Mouse (Mus musculus): ENCODE measurements around the gene Kcnmb4. TPM values are rescaled to one million over a fixed set of nuclear protein-coding genes. Genes with fewer than 3 reads are reported as not detected.

Kcnmb4 gene
- total RNA-seq, 1 experiment = 1.8 TPM

DNA sequence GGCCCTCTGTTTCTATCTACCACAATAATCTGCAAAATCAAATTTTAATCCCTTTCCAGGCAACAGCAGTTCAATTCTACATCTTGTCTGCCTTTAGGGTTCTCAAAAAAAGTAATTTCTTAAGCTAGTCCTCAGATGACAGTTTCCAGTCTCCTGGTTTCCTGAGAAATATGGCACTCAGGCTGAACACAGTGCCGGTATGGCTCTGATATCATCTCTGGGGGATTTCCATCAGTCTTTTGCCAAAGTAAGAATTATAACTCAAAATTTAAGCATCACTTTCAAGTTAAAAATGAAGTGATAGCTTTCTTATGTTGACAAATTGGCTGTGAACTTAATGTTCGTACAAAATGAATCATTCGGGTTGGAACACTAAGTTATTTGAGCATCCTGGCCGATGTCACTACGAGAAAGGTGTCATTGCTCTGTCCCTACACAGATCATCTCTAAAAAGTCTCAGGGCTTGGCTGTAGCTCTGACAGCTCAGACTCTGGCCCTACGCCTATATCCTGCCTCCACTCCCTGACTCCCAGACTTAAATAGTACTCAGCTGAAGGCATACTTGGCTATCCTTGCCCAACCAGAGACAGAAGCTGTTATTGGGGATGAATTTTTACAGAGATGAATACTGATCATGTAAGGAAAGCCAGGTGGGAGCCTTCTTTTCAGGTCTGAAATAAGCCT lies 70.8 kb downstream of the Kcnmb4 start:
- TF ChIP-seq ZC3H11A (IDR thresholded peaks at IDR 0.05; ENCODE audit: borderline replicate concordance, low read depth, low read length) (no peak), HCFC1 (IDR thresholded peaks at IDR 0.05; ENCODE audit: borderline replicate concordance, insufficient read depth, low read length) (no peak)
- in situ Hi-C loops (cut with MboI; ENCODE audit: low sequenced_read_pairs in 2 of 2, unreplicated experiment in 2 of 2) = no loop called here
- Histone ChIP-seq H3K4me1 (ENCODE audit: control insufficient read depth in 2 of 2, insufficient read depth in 2 of 2, low read length in 2 of 2, poor library complexity in 1 of 2) (no peaks in the 10 kb centered on the region), H3K9ac (ENCODE audit: insufficient read depth, low read depth, low read length, poor library complexity, severe bottlenecking) (no peak overlapping the region), H3K36me3 (ENCODE audit: control insufficient read depth, insufficient read depth, low read length, poor library complexity, severe bottlenecking) (no peaks in the 10 kb centered on the region), H3K4me3 (ENCODE audit: insufficient read depth in 1 of 2, low read depth in 1 of 2, low read length in 2 of 2, poor library complexity in 1 of 2, severe bottlenecking in 1 of 2) (no peak overlapping the region), H3K9me3 (ENCODE audit: control insufficient read depth, insufficient read depth, low read depth, low read length) (no peaks in the 10 kb centered on the region), H3K27ac (ENCODE audit: insufficient read depth, low read depth, low read length, poor library complexity, severe bottlenecking) (no peak overlapping the region)
- DNase-seq (ENCODE audit: low read depth, low spot score) = no peak

- no peaks in the 10 kb centered on the region for H3K9me3 ChIP-seq (ENCODE audit: control insufficient read depth, insufficient read depth, low read depth, low read length)
- no peaks in the 10 kb centered on the region for H3K36me3 ChIP-seq (ENCODE audit: control insufficient read depth, insufficient read depth, low read length, poor library complexity, severe bottlenecking)
- H3K4me1 ChIP-seq (ENCODE audit: control insufficient read depth in 2 of 2, insufficient read depth in 2 of 2, low read length in 2 of 2, poor library complexity in 1 of 2) = peaks cover 2 to 4% of the 10 kb centered on the region in 2 experiments; a peak in 3 of 4 replicates
- H3K27ac ChIP-seq (ENCODE audit: insufficient read depth, low read depth, low read length, poor library complexity, severe bottlenecking) = no peak overlapping the region
- no peak for DNase-seq (ENCODE audit: low read depth, low spot score)
- H3K4me3 ChIP-seq (ENCODE audit: insufficient read depth in 1 of 2, low read depth in 1 of 2, low read length in 2 of 2, poor library complexity in 1 of 2, severe bottlenecking in 1 of 2) = no peak overlapping the region
- in situ Hi-C loops (cut with MboI; ENCODE audit: low sequenced_read_pairs in 2 of 2, unreplicated experiment in 2 of 2) = no loop called here
- no peak overlapping the region for H3K9ac ChIP-seq (ENCODE audit: insufficient read depth, low read depth, low read length, poor library complexity, severe bottlenecking)
- TF ChIP-seq CHD2 (IDR thresholded peaks at IDR 0.05; ENCODE audit: low read depth, low read length) (no peak), ZNF384 (IDR thresholded peaks at IDR 0.05; ENCODE audit: low read depth, low read length) (no peak), ZC3H11A (IDR thresholded peaks at IDR 0.05; ENCODE audit: borderline replicate concordance, low read depth, low read length) (no peak), MAFK (IDR thresholded peaks at IDR 0.05; ENCODE audit: insufficient read depth, low read depth, low read length) (no peak), HCFC1 (IDR thresholded peaks at IDR 0.05; ENCODE audit: borderline replicate concordance, insufficient read depth, low read length) (no peak)
Observed at GRCm38 (mm10) chr10:116397973-116398372, 75.7 kb downstream of the Kcnmb4 start.

DNA sequence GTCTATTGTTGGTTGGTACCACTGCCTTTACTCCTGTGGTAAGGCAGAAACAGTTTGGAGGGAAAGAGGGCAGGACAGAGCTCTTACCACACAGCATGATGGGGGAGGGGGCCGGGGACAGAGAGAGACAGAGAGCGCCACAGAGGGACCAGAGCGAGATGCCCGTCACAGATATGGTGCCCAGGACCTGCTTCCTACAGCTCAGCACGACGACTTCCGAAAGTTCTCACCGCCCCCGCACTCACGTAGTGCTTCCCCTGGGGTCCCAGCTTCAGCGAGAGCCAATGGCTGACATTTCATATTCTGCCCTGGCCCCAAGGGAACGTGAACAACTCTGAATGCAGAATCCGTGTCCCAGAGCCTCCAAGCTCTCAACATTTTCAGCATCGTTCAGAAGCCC lies 76.1 kb downstream of the Kcnmb4 start:
- Histone ChIP-seq H3K4me1 (ENCODE audit: control insufficient read depth in 2 of 2, insufficient read depth in 2 of 2, low read length in 2 of 2, poor library complexity in 1 of 2) (peaks cover 2 to 4% of the 10 kb centered on the region in 2 experiments; a peak in 3 of 4 replicates), H3K4me3 (ENCODE audit: insufficient read depth in 1 of 2, low read depth in 1 of 2, low read length in 2 of 2, poor library complexity in 1 of 2, severe bottlenecking in 1 of 2) (no peak overlapping the region; a peak in 1 of 4 replicates), H3K27ac (ENCODE audit: insufficient read depth, low read depth, low read length, poor library complexity, severe bottlenecking) (no peak overlapping the region), H3K9ac (ENCODE audit: insufficient read depth, low read depth, low read length, poor library complexity, severe bottlenecking) (no peak overlapping the region), H3K36me3 (ENCODE audit: control insufficient read depth, insufficient read depth, low read length, poor library complexity, severe bottlenecking) (no peaks in the 10 kb centered on the region), H3K9me3 (ENCODE audit: control insufficient read depth, insufficient read depth, low read depth, low read length) (no peaks in the 10 kb centered on the region)
- in situ Hi-C loops (cut with MboI; ENCODE audit: low sequenced_read_pairs in 2 of 2, unreplicated experiment in 2 of 2) = no loop called here
- no peak for TF ChIP-seq CHD2 (IDR thresholded peaks at IDR 0.05; ENCODE audit: low read depth, low read length)
- TF ChIP-seq ZC3H11A (IDR thresholded peaks at IDR 0.05; ENCODE audit: borderline replicate concordance, low read depth, low read length) = no peak
- no peak for TF ChIP-seq HCFC1 (IDR thresholded peaks at IDR 0.05; ENCODE audit: borderline replicate concordance, insufficient read depth, low read length)
- TF ChIP-seq ZNF384 (IDR thresholded peaks at IDR 0.05; ENCODE audit: low read depth, low read length) = no peak
- no peak for TF ChIP-seq MAFK (IDR thresholded peaks at IDR 0.05; ENCODE audit: insufficient read depth, low read depth, low read length)
- no peak for DNase-seq (ENCODE audit: low read depth, low spot score)

- H3K36me3 ChIP-seq (ENCODE audit: control insufficient read depth, insufficient read depth, low read length, poor library complexity, severe bottlenecking) = no peaks in the 10 kb centered on the region
- no peak overlapping the region for H3K27ac ChIP-seq (ENCODE audit: insufficient read depth, low read depth, low read length, poor library complexity, severe bottlenecking)
- no peak overlapping the region for H3K9ac ChIP-seq (ENCODE audit: insufficient read depth, low read depth, low read length, poor library complexity, severe bottlenecking)
- DNase-seq (ENCODE audit: low read depth, low spot score) = no peak
- H3K9me3 ChIP-seq (ENCODE audit: control insufficient read depth, insufficient read depth, low read depth, low read length) = no peaks in the 10 kb centered on the region
- peaks cover 2 to 4% of the 10 kb centered on the region in 2 experiments; a peak in 3 of 4 replicates for H3K4me1 ChIP-seq (ENCODE audit: control insufficient read depth in 2 of 2, insufficient read depth in 2 of 2, low read length in 2 of 2, poor library complexity in 1 of 2)
- in situ Hi-C loops (cut with MboI; ENCODE audit: low sequenced_read_pairs in 2 of 2, unreplicated experiment in 2 of 2) = no loop called here
- no peak for TF ChIP-seq MAFK (IDR thresholded peaks at IDR 0.05; ENCODE audit: insufficient read depth, low read depth, low read length)
- no peak for TF ChIP-seq CHD2 (IDR thresholded peaks at IDR 0.05; ENCODE audit: low read depth, low read length)
- no peak for TF ChIP-seq ZNF384 (IDR thresholded peaks at IDR 0.05; ENCODE audit: low read depth, low read length)
- no peak for TF ChIP-seq HCFC1 (IDR thresholded peaks at IDR 0.05; ENCODE audit: borderline replicate concordance, insufficient read depth, low read length)
- no peak for TF ChIP-seq ZC3H11A (IDR thresholded peaks at IDR 0.05; ENCODE audit: borderline replicate concordance, low read depth, low read length)
- no peak overlapping the region for H3K4me3 ChIP-seq (ENCODE audit: insufficient read depth in 1 of 2, low read depth in 1 of 2, low read length in 2 of 2, poor library complexity in 1 of 2, severe bottlenecking in 1 of 2)
Observed at GRCm38 (mm10) chr10:116396966-116397365, 76.7 kb downstream of the Kcnmb4 start.

All from ES-E14 (cell line).